In the genomic region with DNA sequence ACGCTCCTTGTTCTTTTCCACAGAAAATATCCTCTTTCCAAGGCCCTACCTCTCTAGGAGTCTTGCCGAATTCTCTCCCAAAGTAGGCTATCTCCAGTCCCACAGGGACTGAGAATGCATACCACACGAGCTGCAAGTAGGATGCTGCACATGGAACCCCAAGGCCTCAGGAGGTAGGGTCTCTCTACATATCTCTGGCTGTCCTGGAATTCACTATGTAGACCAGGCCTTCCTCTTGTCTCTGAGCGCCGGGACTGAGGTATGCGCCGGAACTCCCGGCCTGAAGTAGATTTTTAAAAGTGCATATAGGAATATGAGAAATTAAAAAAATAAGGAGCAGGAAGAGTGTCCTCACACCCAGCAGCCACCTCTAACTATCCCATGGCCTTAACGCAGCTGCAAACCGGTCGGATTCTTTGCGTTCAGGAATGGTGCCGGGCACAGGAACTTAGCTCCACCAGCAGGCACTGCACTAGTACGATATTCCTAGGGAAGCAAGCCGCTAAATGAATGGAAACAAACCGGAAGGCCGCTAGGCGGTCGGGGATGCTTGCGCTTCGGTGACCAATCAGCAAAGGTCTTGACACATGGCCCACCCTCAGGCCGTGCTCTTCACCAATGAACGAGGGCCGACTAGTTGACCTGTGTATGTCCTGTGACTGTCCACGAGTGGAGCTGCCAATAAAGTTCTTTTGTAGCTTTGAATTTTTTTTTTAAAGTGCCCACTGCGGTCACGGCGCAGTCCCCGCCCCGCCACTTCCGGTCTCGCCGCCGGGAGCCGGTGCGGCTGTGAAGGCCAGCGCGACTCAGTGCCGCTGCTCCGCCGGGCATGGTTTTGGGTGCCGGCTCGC, we compare ENCODE assay signal across 8 mouse cellular contexts. TPM values are rescaled to one million over a fixed set of nuclear protein-coding genes. Genes with fewer than 3 reads are reported as not detected.
DNase-seq lines count a peak whose midpoint lies in the region; ATAC-seq lines count a peak whose summit lies in the region.

A gene (plus strand): TSS at position 741 of the 851 bp plus-strand sequence.

- ATAC-seq in megakaryocyte progenitor cell, adult 5-6 weeks (replicated peaks; ENCODE audit: poor library complexity), result peak; percentile 94

- DNase-seq in adipocyte (ENCODE audit: low spot score), result peak; percentile 99
- DNase-seq in embryo, embryonic 10 days (ENCODE audit: low spot score), result peak; percentile 99
- DNase-seq in gastrocnemius, postnatal 10 days, result peak; percentile 89
- peak; percentile 95 for DNase-seq in induced T-regulatory cell, adult 2 months (ENCODE audit: low read depth)
- DNase-seq in left cerebral cortex, adult 9 months (ENCODE audit: low spot score in 2 of 2), result peak; percentile 97 to 98
- DNase-seq in right cerebral cortex, postnatal 14 days, result peak; percentile 92
- DNase-seq in urinary bladder, postnatal 36 days (ENCODE audit: low spot score in 2 of 2), result peak; percentile 83 to 91

RNA-seq across cellular contexts. Expression of the gene that starts here (rescaled TPM):
- total RNA-seq in gastrocnemius, postnatal 10 days (2021), result 10 to 100 TPM; 56.3 to 57.2 TPM
- total RNA-seq in megakaryocyte progenitor cell, adult 5-6 weeks (2015), result 90.2 and 92.6 TPM in 2 replicates
- total RNA-seq in megakaryocyte progenitor cell, adult 5-6 weeks (2017), result 46.8 and 58.6 TPM in 2 replicates

Comparison
In these comparisons a context has a peak if more than half of its experiments do, and no peak if none do; other contexts are left out.
1. Peak in every context shown above with its lines: DNase-seq and ATAC-seq.